Mouse (Mus musculus) adrenal gland, postnatal 14 days (tissue): ENCODE data around the gene Dcbld1. TPM values are rescaled to one million over a fixed set of nuclear protein-coding genes. Genes with fewer than 3 reads are reported as not detected.
A peak's percentile ranks its signal among the peaks of the same experiment; 100 is the strongest.
"Not testable (repeated sequence)": the region's sequence is repeated elsewhere in the genome, so short reads cannot be mapped to it uniquely, and the experiment has no call there.

Experiments used
- DNase-seq: peaks from one replicate; pipeline ENCODE4 v3.0.0; 2021; ENCODE audit warnings: mixed read lengths
- total RNA-seq: library from RNA; stranded (reverse); gene quantifications from 2 replicates; pipeline ENCODE4 v1.2.3, GENCODE M21; 2021

Gene Dcbld1
- total RNA-seq, 1 experiment from 2014 or later = 6.3 TPM

GRCm38 (mm10) chr10:52302271-52302670, 68.9 kb downstream of the Dcbld1 start:
- no peak for DNase-seq

- DNase-seq = peak; percentile 69
Measured at GRCm38 (mm10) chr10:52304574-52304973, 71.2 kb downstream of the Dcbld1 start.

GRCm38 (mm10) chr10:52309196-52309595, 75.8 kb downstream of the Dcbld1 start:
- peak; percentile 57 for DNase-seq

- no peak for DNase-seq
Measured at GRCm38 (mm10) chr10:52319506-52320286, 86.3 kb downstream of the Dcbld1 start.

GRCm38 (mm10) chr10:52321918-52322317, 88.5 kb downstream of the Dcbld1 start:
- DNase-seq = no peak

GRCm38 (mm10) chr10:52331007-52331406, 97.6 kb downstream of the Dcbld1 start:
- DNase-seq = peak; percentile 53

- not testable (repeated sequence) for DNase-seq
Measured at GRCm38 (mm10) chr10:52343324-52343723, 109.9 kb downstream of the Dcbld1 start.

GRCm38 (mm10) chr10:52353184-52353583, 119.8 kb downstream of the Dcbld1 start:
- no peak for DNase-seq

- DNase-seq = no peak
Measured at GRCm38 (mm10) chr10:52358467-52358866, 125.0 kb downstream of the Dcbld1 start, which contains the start of gene Gm26741. Gm26741 (plus strand) TSS chr10:52358767.

- no peak for DNase-seq
Measured at GRCm38 (mm10) chr10:52360241-52360735, 126.9 kb downstream of the Dcbld1 start.

- peak; percentile 33 for DNase-seq
Measured at GRCm38 (mm10) chr10:52360862-52361609, 127.6 kb downstream of the Dcbld1 start.

GRCm38 (mm10) chr10:52368376-52368775, 135.0 kb downstream of the Dcbld1 start:
- no peak for DNase-seq

Other genes starting within 250 kb of the Dcbld1 start
- not detected in 2 replicates for gene Vgll2, start 211.1 kb upstream of the Dcbld1 start, total RNA-seq
- not detected in 2 replicates for gene Ros1, start 38.4 kb upstream of the Dcbld1 start, total RNA-seq
- gene Gm26741, start 125.1 kb downstream of the Dcbld1 start, total RNA-seq = not detected in 2 replicates
- gene Gopc, start 148.5 kb downstream of the Dcbld1 start, total RNA-seq = 23.9 and 26.1 TPM in 2 replicates
- gene Nepn, start 155.4 kb downstream of the Dcbld1 start, total RNA-seq = 0.22 and 0.26 TPM in 2 replicates
- 46.4 and 51.4 TPM in 2 replicates for gene Nus1, start 183.9 kb downstream of the Dcbld1 start, total RNA-seq